Mouse (Mus musculus) lung, embryonic 16.5 days (tissue): ENCODE data around the gene Sh3rf1. TPM values are rescaled to one million over a fixed set of nuclear protein-coding genes. Genes with fewer than 3 reads are reported as not detected.

Experiments used
- ATAC-seq: fragments of 200-750 bp; cut with Nextera tagmentation; 2 replicates; pipeline ENCODE4 v1.8.0; 2017; ENCODE audit warnings: low read depth, mild to moderate bottlenecking, moderate library complexity
- H3K27ac ChIP-seq: fragments of 300-500 bp; sonication (generic); 2 replicates; pipeline ENCODE4 v1.5.1; 2014; ENCODE audit warnings: mild to moderate bottlenecking, control low read depth, low read length
- H3K27me3 ChIP-seq: fragments of 300-500 bp; sonication (generic); 2 replicates; pipeline ENCODE4 v1.6.1; 2014; ENCODE audit warnings: low read depth, low read length, mixed read lengths; ENCODE audit not compliant: control insufficient read depth, insufficient read depth
- H3K36me3 ChIP-seq: fragments of 300-500 bp; sonication (generic); 2 replicates; pipeline ENCODE4 v1.6.1; 2014; ENCODE audit warnings: low read length; ENCODE audit not compliant: control insufficient read depth, insufficient read depth
- H3K4me1 ChIP-seq: fragments of 300-500 bp; sonication (generic); replicated peaks from 2 replicates; pipeline ENCODE4 v1.6.1; 2014; ENCODE audit warnings: low read length, mixed read lengths; ENCODE audit not compliant: control insufficient read depth, insufficient read depth
- H3K4me2 ChIP-seq: fragments of 300-500 bp; sonication (generic); 2 replicates; pipeline ENCODE4 v1.6.1; 2014; ENCODE audit warnings: low read depth, low read length, control low read depth
- H3K4me3 ChIP-seq: fragments of 300-500 bp; sonication (generic); 2 replicates; pipeline ENCODE4 v1.5.1; 2014; ENCODE audit warnings: mild to moderate bottlenecking, low read length, control low read depth
- H3K9ac ChIP-seq: fragments of 300-500 bp; sonication (generic); 2 replicates; pipeline ENCODE4 v1.6.1; 2014; ENCODE audit warnings: low read length, control low read depth
- H3K9me3 ChIP-seq: fragments of 300-500 bp; sonication (generic); 2 replicates; pipeline ENCODE4 v1.6.1; 2016; ENCODE audit warnings: low read length; ENCODE audit not compliant: control insufficient read depth
- WGBS: fragments of 180-500 bp; shearing (Covaris S2); extraction: QIAGEN DNeasy Blood & Tissue Kit; methylation state at CpG from one replicate; pipeline ENCODE4 v1.1.7; 2014; 5-methylcytosine and 5-hydroxymethylcytosine counted together
- polyA plus RNA-seq: library from polyadenylated mRNA; unstranded; fragments of >200 nt; fragmentation: Nextera tagmentation; extraction: Ambion mirVana; gene quantifications from 2 replicates; pipeline ENCODE4 v1.2.1, GENCODE M21; 2015

Sh3rf1 gene
- polyA plus RNA-seq, 1 experiment from 2014 or later = 18.7 TPM

DNA sequence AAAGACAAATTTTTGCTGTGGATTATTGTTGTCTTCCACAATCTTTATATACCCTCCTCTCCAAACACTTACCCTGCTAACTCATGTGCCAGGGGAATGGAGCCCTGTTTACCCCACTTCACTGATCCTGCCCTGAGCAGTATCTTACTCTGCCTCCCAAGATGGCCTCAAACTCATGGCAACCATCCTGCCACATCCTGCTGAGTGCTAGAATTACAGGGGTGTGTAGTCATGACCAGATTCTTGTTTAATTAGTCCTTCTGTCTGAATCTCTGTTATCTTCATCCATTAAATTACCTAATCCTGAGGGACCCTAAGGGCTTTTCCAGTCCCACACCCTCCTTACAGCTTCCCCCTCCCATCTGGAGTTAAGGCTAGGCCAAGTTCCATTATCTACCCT lies 201.5 kb downstream of the Sh3rf1 start:
- Histone ChIP-seq H3K4me1 (peaks cover 8% of the 10 kb centered on the region), H3K4me2 (no peak overlapping the region), H3K9ac (no peak overlapping the region), H3K9me3 (no peaks in the 10 kb centered on the region), H3K27me3 (no peaks in the 10 kb centered on the region), H3K27ac (no peak overlapping the region), H3K36me3 (no peaks in the 10 kb centered on the region), H3K4me3 (no peak overlapping the region)
- no peak for ATAC-seq

DNA sequence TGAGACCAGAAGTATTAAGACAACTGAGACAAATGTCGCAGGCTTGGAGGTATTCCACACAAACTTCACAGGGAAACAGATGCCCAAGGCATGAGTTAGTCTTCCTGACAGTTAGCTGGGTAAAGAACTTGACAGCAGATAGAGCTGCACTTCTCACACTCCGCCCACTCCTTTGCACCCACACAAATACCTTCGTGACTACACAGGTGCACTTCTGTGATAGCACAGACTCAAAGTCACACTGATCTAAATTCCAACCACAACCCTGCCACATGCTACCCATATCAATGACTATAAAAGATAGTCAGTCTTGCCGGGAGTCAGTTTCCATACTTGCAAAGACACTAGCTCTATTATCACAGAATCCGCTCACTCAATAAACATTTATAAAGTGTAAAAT lies 202.4 kb downstream of the Sh3rf1 start:
- Histone ChIP-seq H3K36me3 (no peaks in the 10 kb centered on the region), H3K4me3 (no peak overlapping the region), H3K27me3 (no peaks in the 10 kb centered on the region), H3K9ac (no peak overlapping the region), H3K4me1 (peaks cover 8% of the 10 kb centered on the region), H3K4me2 (no peak overlapping the region), H3K27ac (no peak overlapping the region), H3K9me3 (no peaks in the 10 kb centered on the region)
- no peak for ATAC-seq
- 68% methylated on average over 5 of the region's 5 CpGs for WGBS

DNA sequence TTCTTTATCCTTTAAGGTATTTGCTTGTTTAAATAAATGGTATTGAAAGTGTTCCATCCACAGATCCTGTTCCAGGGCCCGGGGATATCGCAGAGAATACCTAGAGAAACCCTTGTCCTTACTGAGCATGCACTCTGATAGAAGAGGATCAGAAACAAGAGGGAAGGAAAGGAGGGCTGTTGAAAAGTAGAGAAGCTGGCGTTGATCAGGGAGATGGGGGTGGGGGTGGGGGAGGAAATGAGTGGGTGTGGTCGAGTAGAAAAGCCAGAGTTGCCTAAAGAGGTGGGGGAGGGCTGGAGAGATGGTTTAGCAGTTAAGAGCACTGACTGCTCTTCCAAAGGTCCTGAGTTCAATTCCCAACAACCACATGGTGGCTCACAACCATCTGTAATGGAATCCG lies 203.0 kb downstream of the Sh3rf1 start:
- Histone ChIP-seq H3K4me2 (no peak overlapping the region), H3K36me3 (no peaks in the 10 kb centered on the region), H3K9ac (no peak overlapping the region), H3K27me3 (no peaks in the 10 kb centered on the region), H3K27ac (no peak overlapping the region), H3K9me3 (no peaks in the 10 kb centered on the region), H3K4me1 (peaks cover 8% of the 10 kb centered on the region), H3K4me3 (no peak overlapping the region)
- no peak for ATAC-seq
- 57% methylated on average over 5 of the region's 5 CpGs for WGBS

DNA sequence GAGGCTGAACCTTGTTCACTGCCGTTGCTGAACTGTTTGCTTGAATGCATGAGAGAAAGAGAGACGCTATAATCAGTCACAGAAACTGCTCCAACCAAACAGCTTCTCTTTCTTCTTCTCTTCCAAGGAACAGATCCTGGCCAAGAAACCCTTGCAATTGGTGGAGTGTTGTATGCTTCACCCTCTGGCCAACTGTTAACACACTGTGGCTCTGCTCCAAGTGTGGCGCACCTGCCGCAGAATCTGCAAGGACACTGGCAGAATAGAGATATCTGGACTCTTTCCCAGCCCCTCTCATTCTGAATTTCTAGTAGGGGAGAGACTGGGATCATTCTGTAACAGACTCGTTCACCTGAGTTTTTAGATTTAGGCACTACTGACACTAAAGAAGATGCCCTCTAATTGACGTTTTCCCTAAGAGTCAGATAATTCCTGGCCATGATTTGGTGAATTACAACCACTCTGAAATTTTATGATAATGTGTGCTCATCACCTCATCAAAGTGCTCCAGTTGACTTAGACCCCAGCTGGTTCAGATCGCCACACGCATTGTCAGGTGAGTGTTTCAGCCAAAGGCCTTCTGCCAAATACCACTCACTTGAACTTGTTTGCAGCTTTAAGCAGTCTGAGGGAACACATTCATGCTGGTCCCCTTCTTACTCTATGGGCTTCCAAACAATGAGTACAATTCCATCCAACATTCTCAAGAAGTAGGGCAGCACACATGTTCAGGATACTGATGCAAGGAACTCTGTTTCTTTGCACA lies 204.4 kb downstream of the Sh3rf1 start:
- Histone ChIP-seq H3K4me2 (no peak overlapping the region), H3K9ac (no peak overlapping the region), H3K4me3 (no peak overlapping the region), H3K36me3 (no peaks in the 10 kb centered on the region), H3K27me3 (no peaks in the 10 kb centered on the region), H3K9me3 (no peaks in the 10 kb centered on the region), H3K4me1 (peaks cover 8% of the 10 kb centered on the region), H3K27ac (0 out of 2 replicates have a peak overlapping the region, but pooled peaks have one; percentile 13)
- peak; percentile 88 for ATAC-seq
- 52% methylated on average over 8 of the region's 8 CpGs for WGBS

DNA sequence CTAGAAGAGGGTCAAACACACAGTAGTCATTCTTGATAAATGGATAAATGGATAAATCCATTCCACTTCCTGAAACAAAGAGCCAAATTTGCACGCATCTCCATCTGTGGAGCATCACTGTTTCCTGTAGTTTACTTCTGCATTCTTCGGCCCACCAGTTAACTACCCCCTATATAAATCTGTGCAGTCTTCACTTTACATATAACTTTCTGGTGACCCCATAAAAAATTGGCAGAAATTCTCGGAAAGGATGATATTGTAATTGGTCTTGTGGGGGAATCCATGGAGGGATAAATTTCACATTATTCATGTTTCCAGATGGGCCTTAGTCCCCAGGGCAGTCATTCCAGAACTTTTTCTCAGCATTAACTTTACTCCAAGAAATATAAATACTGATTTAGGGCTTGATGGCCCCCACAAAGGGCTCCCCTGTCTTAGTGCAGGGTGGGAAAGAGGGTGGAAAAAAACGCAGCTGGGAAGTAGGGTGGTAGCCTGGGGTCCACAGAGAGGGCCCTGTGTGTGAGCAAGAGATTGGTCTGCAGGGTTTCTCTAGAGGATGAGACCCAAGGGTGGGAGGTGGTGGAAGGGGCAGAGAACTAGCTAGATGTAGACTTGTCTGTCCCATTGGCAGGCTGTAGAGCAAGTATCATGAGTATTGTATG lies 205.3 kb downstream of the Sh3rf1 start:
- Histone ChIP-seq H3K27ac (0 out of 2 replicates have a peak overlapping the region, but pooled peaks have one; percentile 13), H3K4me2 (no peak overlapping the region), H3K27me3 (no peaks in the 10 kb centered on the region), H3K4me3 (no peak overlapping the region), H3K9ac (no peak overlapping the region), H3K4me1 (peaks cover 8% of the 10 kb centered on the region), H3K36me3 (no peaks in the 10 kb centered on the region), H3K9me3 (no peaks in the 10 kb centered on the region)
- peak; percentile 43; the same call in 1 of the 2 replicates for ATAC-seq
- 50% methylated on average over 4 of the region's 4 CpGs for WGBS

DNA sequence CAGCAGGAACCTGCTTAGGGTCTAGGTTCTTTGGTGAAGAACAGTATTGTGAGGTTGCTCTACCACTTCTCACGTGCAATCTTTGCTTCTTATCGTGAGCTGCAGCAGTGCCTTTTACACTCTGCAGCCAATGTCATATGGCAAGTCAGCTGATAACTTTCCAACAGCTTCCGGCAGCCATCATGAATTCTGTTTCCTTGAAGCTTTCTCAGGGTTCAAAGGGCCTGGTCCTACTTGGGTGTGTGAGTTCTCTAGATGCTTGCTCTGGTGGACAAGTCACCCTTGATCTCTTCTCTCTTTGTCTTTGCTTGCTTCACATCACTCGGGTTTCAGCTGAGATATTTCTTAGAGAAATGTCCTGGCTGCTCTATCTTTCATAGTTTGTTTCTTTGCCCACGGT lies 211.8 kb downstream of the Sh3rf1 start:
- no peaks in the 10 kb centered on the region for H3K36me3 ChIP-seq
- H3K9me3 ChIP-seq = no peaks in the 10 kb centered on the region
- no peaks in the 10 kb centered on the region for H3K27me3 ChIP-seq
- H3K4me2 ChIP-seq = no peak overlapping the region
- 76% methylated on average over 5 of the region's 5 CpGs for WGBS
- peaks cover 2% of the 10 kb centered on the region; the same call in 1 of the 2 replicates for H3K4me1 ChIP-seq
- no peak overlapping the region for H3K9ac ChIP-seq
- no peak for ATAC-seq
- no peak overlapping the region for H3K27ac ChIP-seq
- no peak overlapping the region for H3K4me3 ChIP-seq

DNA sequence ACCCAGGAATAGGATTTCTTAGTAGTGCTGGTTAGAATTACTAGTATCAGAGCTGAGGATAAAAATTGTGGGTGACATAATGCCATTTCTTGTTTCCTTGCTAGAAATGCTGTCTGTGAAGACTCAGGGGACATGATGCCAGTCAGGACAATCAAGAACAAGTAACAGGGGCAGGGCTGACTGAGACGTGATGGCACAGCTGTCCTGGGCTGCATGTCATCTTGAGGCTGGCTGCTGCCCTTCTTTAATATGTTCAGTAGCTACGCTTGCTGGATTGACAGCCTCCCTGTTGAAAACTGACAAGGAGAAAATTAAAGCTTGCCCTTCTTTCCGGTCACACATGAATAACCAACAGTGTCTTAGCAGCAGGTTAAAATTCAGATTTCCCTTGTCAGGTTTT lies 212.5 kb downstream of the Sh3rf1 start:
- WGBS = 72% methylated on average over 3 of the region's 3 CpGs
- H3K4me2 ChIP-seq = no peak overlapping the region
- H3K27ac ChIP-seq = no peak overlapping the region
- no peak for ATAC-seq
- peaks cover 2% of the 10 kb centered on the region; the same call in 1 of the 2 replicates for H3K4me1 ChIP-seq
- no peak overlapping the region for H3K9ac ChIP-seq
- no peak overlapping the region for H3K4me3 ChIP-seq
- no peaks in the 10 kb centered on the region for H3K27me3 ChIP-seq
- no peaks in the 10 kb centered on the region for H3K9me3 ChIP-seq
- no peaks in the 10 kb centered on the region for H3K36me3 ChIP-seq

DNA sequence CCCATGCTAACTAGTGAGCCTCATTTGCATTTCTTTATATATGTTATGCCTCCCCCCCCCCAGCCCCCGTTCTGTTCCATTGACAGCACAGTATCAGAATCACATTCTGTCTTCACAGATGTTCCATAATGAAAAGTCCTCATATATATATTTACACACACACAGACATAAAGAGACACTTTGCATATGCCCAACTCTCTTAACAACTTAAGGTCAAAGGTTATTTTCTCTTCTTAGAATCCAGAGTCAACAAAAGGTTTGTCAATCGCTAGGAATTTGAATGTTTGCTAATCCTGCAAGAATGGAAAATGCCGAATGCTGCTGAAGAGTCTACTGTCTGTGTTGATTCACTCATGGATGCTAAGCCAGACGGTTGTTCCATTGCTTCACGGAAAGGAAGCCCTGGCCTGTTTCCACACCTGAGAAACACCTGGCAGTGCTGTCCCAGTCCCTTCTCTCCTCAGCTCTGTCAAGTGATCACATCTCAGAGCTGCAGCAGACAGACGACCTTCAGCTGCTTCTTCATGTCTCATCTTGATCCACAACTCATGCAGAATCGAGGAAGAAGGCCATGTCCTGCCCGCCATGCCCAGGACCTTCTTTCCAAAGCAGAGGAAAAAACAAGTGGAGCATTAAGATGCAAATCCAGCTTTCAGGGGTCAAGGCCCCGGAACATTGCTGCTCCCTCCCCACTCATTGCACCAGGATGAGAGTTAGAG lies 213.1 kb downstream of the Sh3rf1 start:
- H3K36me3 ChIP-seq = no peaks in the 10 kb centered on the region
- no peak overlapping the region for H3K9ac ChIP-seq
- H3K4me2 ChIP-seq = no peak overlapping the region
- H3K27me3 ChIP-seq = no peaks in the 10 kb centered on the region
- peak; percentile 62 for ATAC-seq
- no peak overlapping the region for H3K4me3 ChIP-seq
- 39% methylated on average over 9 of the region's 9 CpGs for WGBS
- peaks cover 2% of the 10 kb centered on the region; the same call in 1 of the 2 replicates for H3K4me1 ChIP-seq
- no peak overlapping the region for H3K27ac ChIP-seq
- no peaks in the 10 kb centered on the region for H3K9me3 ChIP-seq

DNA sequence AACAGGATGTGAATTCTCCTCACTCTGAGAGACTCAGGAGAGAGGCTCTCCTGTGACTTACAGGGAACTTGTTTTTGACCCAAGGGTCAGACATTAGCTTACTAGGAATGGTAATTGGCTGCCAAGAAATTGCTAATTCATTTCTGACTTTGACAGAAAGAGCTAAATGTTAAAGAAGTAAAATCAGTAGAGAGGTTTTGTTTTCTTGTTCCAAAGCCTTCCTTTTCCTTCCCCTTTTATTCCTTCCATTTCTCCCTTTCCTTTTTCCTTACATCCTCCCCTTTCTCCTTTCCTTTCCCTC lies 213.6 kb downstream of the Sh3rf1 start:
- Histone ChIP-seq H3K36me3 (no peaks in the 10 kb centered on the region), H3K27me3 (no peaks in the 10 kb centered on the region), H3K9ac (no peak overlapping the region), H3K4me2 (no peak overlapping the region), H3K4me3 (no peak overlapping the region), H3K4me1 (peaks cover 2% of the 10 kb centered on the region; the same call in 1 of the 2 replicates), H3K9me3 (no peaks in the 10 kb centered on the region), H3K27ac (no peak overlapping the region)
- no peak for ATAC-seq
